Mouse (Mus musculus) WW6 (cell line): Measurements from ENCODE around the gene Tro.

ENCODE experiments used
- DNase-seq: peaks from one replicate; pipeline ENCODE4 v3.0.0-alpha.2; 2013; ENCODE audit warnings: low read depth, low spot score

The Tro gene

GRCm38 (mm10) chrX:150656908-150657796, at the start of gene Tro:
TSS of gene Tro (minus strand) at chrX:150657583.
- DNase-seq, result no peak

DNA sequence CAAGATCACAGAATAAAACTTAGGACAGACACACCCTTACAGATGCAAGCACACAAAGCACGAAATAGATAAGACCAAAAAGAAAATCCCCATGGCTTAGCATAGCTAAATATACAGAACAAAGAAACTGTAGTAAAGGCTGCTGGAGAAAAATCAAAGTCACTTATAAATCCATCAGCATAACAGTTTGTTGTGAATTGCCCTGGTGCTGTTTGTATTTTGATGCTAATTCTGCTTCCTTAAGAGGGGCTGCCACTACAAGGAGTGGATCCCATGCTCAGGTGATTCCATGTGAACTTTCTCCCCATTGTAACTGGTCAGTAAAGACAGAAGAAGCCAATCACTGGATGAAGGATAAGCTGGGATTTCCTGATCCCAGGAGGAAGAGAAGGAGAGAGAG, 20.1 kb upstream of the Tro start:
- no peak for DNase-seq

GRCm38 (mm10) chrX:150662809-150663208, 5.4 kb upstream of the Tro start:
- no peak for DNase-seq

GRCm38 (mm10) chrX:150657797-150658118, 375 bp upstream of the Tro start:
- DNase-seq, result no peak

GRCm38 (mm10) chrX:150656122-150656907, 1.1 kb downstream of the Tro start:
- no peak for DNase-seq

- DNase-seq, result no peak
Measured at GRCm38 (mm10) chrX:150636421-150636820, 21.0 kb downstream of the Tro start.

DNA sequence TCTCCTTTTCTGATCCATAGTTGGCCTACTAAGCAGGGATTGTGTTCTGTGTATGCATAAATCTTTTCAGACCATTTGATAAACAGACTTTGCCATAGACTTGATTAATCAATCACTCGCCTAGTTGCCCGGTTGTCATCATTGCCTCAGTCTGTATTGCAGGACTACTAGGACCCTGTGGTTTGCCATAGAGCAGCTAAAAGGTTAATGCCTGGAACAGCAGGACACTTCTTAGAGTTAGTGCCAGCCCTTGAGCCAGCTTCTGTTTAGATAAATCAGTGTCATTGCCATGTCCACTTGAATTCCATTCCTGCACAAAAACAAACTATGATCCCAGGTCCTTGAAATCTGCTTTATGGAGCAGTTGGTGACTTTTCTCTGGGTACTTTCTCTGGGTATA, 58.5 kb downstream of the Tro start:
- DNase-seq, result no peak
